Mouse (Mus musculus) liver, embryonic 12.5 days (tissue): ENCODE results near the gene Syt10. TPM values are rescaled to one million over a fixed set of nuclear protein-coding genes. Genes with fewer than 3 reads are reported as not detected.
"Not testable (repeated sequence)": the region's sequence is repeated elsewhere in the genome, so short reads cannot be mapped to it uniquely, and the experiment has no call there.

Experiments used
- ATAC-seq: fragments of 200-750 bp; cut with Nextera tagmentation; 2 replicates; pipeline ENCODE4 v1.8.0; 2017; ENCODE audit warnings: moderate number of reproducible peaks, mild to moderate bottlenecking, moderate library complexity
- H3K27ac ChIP-seq: fragments of 300-500 bp; sonication (generic); 2 replicates; pipeline ENCODE4 v1.5.1; 2016; ENCODE audit warnings: mild to moderate bottlenecking
- H3K27me3 ChIP-seq: fragments of 300-500 bp; sonication (generic); replicated peaks from 2 replicates; pipeline ENCODE4 v1.6.1; 2016; ENCODE audit warnings: mild to moderate bottlenecking, moderate library complexity
- H3K36me3 ChIP-seq: fragments of 300-500 bp; sonication (generic); 2 replicates; pipeline ENCODE4 v1.6.1; 2016; ENCODE audit warnings: mild to moderate bottlenecking, moderate library complexity
- H3K4me1 ChIP-seq: fragments of 300-500 bp; sonication (generic); 2 replicates; pipeline ENCODE4 v1.6.1; 2016
- H3K4me2 ChIP-seq: fragments of 300-500 bp; sonication (generic); 2 replicates; pipeline ENCODE4 v1.6.1; 2016; ENCODE audit warnings: mild to moderate bottlenecking, moderate library complexity
- H3K4me3 ChIP-seq: fragments of 300-500 bp; sonication (generic); 2 replicates; pipeline ENCODE4 v1.5.1; 2016; ENCODE audit warnings: mild to moderate bottlenecking, moderate library complexity
- H3K9ac ChIP-seq: fragments of 300-500 bp; sonication (generic); 2 replicates; pipeline ENCODE4 v1.6.1; 2016; ENCODE audit warnings: mild to moderate bottlenecking, moderate library complexity
- H3K9me3 ChIP-seq: fragments of 300-500 bp; sonication (generic); replicated peaks from 2 replicates; pipeline ENCODE4 v1.6.1; 2016; ENCODE audit warnings: mild to moderate bottlenecking, moderate library complexity
- WGBS: fragments of 180-500 bp; shearing (Covaris S2); methylation state at CpG from one replicate; pipeline ENCODE4 v1.1.7; 2016; ENCODE audit not compliant: insufficient replicate concordance; 5-methylcytosine and 5-hydroxymethylcytosine counted together
- microRNA-seq: library from miRNA; unstranded; fragments of <30 nt; microRNA quantifications from one replicate; pipeline ENCODE4, GENCODE M21; 2017
- polyA plus RNA-seq: library from polyadenylated mRNA; unstranded; fragments of >200 nt; fragmentation: Nextera tagmentation; extraction: Ambion mirVana; gene quantifications from 2 replicates; pipeline ENCODE4 v1.2.1, GENCODE M21; 2016

The Syt10 gene
- not detected in 2 replicates for polyA plus RNA-seq

DNA sequence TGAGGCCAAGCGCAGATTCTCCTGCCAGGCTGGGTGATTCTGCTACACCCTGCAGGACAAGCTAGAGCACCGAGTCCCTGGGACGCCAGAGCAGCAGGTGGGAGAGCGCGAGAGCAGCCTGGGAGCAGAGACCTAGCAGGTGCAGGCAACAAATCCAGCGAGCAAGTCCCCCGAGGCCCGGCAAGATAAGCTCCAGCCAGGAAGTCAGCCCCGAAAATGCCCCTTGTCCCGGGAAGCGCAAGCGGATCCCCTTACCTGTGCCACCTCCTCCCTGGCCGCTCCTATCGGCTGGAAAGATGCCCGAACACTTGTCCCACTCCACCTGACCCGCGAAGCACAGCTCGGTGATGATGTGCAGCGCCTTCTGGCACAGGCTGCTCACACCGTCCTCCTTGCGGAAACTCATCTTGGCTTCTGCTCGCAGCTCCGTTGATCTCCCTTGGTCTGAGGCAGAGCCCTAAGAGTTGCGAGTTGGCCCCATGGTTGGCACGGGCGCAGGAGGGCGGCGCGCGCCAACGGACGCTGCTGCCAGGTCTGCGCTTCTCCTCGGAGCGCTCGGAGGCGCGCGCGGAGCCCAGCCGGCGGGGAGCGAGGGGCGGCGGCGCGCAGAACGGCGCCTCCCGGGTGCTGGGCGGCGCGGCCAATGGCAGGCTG lies at the start of gene Syt10:
Gene Syt10, minus strand, starts transcription at position 497 of the 654 bp plus-strand sequence.
- no peak within 1 kb of the TSS for H3K9ac ChIP-seq
- H3K4me3 ChIP-seq: peak within 1 kb of the TSS; percentile 42
- no peaks in the 10 kb centered on the region for H3K9me3 ChIP-seq
- peak within 1 kb of the TSS; percentile 65 for H3K4me2 ChIP-seq
- 0 out of 2 replicates have a peak, but pooled peaks cover 7% of the 10 kb centered on the region for H3K4me1 ChIP-seq
- no peak within 1 kb of the TSS for H3K27ac ChIP-seq
- H3K36me3 ChIP-seq: no peaks in the 10 kb centered on the region
- H3K27me3 ChIP-seq: peaks cover 36% of the 10 kb centered on the region
- 2% methylated on average over 53 of the region's 53 CpGs for WGBS
- ATAC-seq: no peak

DNA sequence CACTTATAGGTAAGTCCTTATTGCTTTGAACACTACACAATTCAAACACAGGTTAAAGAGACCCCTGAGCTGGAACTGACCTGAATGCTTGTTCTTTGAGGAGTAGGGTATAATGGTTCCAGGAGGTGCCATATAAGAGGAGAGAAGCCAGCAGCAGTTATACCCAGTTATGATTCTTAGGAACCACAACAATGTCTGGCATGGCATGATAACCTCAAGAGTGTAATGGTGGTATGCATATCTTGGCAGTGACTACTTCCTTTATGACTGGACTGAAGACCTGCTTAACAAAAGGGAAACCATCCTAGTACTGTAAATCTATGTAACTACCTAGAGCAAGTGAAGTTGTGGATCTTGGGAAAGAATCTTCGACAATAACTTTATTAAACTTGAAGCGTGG lies 42.1 kb upstream of the Syt10 start:
- Histone ChIP-seq H3K4me1 (no peaks in the 10 kb centered on the region), H3K4me3 (no peak overlapping the region), H3K27ac (no peak overlapping the region), H3K9me3 (no peaks in the 10 kb centered on the region), H3K36me3 (no peaks in the 10 kb centered on the region), H3K9ac (no peak overlapping the region), H3K27me3 (no peaks in the 10 kb centered on the region), H3K4me2 (no peak overlapping the region)
- no peak for ATAC-seq
- 81% methylated on average over 2 of the region's 2 CpGs for WGBS

DNA sequence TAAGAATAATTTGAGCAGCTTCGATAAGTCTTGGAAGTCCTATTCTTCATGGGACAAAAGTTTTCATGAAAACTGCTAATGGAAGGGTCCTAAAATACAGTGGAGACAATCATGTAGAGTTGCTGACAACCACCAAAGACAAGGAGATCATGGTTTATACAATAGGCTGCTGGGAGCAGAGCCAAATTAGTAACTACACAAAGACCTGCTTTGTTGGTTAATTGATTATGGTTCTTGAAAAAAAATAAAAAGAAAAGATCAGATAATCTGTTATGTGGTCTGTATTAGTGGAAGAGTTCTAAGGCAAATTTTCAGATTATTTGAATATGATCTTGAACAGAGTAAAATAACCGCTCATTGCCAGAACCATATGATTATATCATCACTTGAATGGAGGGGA lies 37.3 kb upstream of the Syt10 start:
- Histone ChIP-seq H3K27me3 (no peaks in the 10 kb centered on the region), H3K9me3 (no peaks in the 10 kb centered on the region), H3K4me2 (no peak overlapping the region), H3K27ac (no peak overlapping the region), H3K4me3 (no peak overlapping the region), H3K4me1 (no peaks in the 10 kb centered on the region), H3K36me3 (no peaks in the 10 kb centered on the region), H3K9ac (no peak overlapping the region)
- WGBS: 64% methylated on average over 2 of the region's 2 CpGs
- ATAC-seq: no peak

DNA sequence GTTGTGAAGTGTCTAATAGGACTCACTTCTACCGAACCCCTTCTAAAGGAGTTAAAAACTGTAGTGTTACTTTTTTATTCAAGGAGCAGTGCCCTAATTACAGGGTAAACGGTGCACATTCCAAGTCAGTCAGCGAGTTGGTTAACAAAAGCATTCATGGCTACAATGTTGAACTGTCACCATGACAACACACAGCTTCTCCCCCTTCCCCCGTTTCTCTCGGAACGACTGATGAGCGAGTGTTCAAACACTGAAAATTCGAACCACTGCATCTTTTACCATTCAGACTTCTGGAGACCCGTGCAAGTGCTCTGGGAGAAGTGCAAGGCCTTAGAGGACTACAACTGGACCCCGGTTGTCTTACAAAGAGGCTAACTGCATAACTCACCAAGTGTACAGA lies 25.6 kb downstream of the Syt10 start:
- H3K27ac ChIP-seq: no peak overlapping the region
- no peaks in the 10 kb centered on the region for H3K27me3 ChIP-seq
- H3K9me3 ChIP-seq: no peaks in the 10 kb centered on the region
- ATAC-seq: no peak
- no peaks in the 10 kb centered on the region for H3K4me1 ChIP-seq
- no peaks in the 10 kb centered on the region for H3K36me3 ChIP-seq
- no peak overlapping the region for H3K4me3 ChIP-seq
- H3K9ac ChIP-seq: no peak overlapping the region
- 66% methylated on average over 10 of the region's 10 CpGs for WGBS
- H3K4me2 ChIP-seq: no peak overlapping the region

DNA sequence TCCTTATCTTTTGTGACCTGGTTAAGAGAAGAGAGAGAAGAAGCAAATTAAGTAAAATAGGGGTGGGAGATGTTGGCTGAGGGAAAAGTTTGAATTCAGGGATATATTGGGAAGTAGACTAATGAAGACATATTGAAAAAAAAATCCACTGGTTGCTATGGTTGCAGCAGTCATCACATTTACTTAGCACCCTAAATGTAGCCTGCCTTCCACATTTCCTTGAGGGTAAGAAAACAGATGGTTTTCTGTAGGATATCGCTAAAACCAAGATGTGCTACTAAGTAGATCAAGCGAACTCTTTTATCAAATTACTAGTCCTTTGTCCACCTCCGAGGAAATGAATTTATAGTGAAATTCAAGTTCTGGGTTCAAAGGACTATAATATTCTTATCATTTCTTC lies 37.2 kb downstream of the Syt10 start:
- H3K27me3 ChIP-seq: no peaks in the 10 kb centered on the region
- no peak for ATAC-seq
- H3K36me3 ChIP-seq: no peaks in the 10 kb centered on the region
- no peaks in the 10 kb centered on the region for H3K4me1 ChIP-seq
- H3K9me3 ChIP-seq: no peaks in the 10 kb centered on the region
- 73% methylated on average over 3 of the region's 3 CpGs for WGBS
- no peak overlapping the region for H3K27ac ChIP-seq
- H3K4me3 ChIP-seq: no peak overlapping the region
- no peak overlapping the region for H3K9ac ChIP-seq
- H3K4me2 ChIP-seq: no peak overlapping the region

DNA sequence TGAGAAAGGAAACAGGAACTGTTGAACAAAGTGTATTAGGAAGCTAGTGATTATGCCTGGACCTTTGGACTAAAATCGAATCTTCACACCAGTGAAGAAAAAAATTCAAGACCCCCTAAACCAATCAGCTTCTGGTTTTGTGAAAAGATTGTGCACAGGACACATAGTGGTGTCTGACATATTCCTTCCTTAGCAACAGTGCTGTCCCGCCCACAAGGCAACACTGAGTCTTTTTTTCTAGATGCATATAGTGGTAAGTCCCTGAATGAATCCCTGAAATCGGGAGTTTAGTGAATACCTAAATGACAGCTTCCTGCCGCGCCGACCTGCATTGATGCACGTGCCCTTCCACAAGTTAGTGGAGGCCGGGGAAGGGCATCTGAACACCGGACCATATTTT lies 61.7 kb downstream of the Syt10 start:
- no peaks in the 10 kb centered on the region for H3K4me1 ChIP-seq
- H3K4me2 ChIP-seq: no peak overlapping the region
- no peaks in the 10 kb centered on the region for H3K36me3 ChIP-seq
- H3K4me3 ChIP-seq: no peak overlapping the region
- no peaks in the 10 kb centered on the region for H3K9me3 ChIP-seq
- no peak overlapping the region for H3K27ac ChIP-seq
- ATAC-seq: no peak
- no peak overlapping the region for H3K9ac ChIP-seq
- WGBS: 67% methylated on average over 9 of the region's 9 CpGs
- H3K27me3 ChIP-seq: no peaks in the 10 kb centered on the region

DNA sequence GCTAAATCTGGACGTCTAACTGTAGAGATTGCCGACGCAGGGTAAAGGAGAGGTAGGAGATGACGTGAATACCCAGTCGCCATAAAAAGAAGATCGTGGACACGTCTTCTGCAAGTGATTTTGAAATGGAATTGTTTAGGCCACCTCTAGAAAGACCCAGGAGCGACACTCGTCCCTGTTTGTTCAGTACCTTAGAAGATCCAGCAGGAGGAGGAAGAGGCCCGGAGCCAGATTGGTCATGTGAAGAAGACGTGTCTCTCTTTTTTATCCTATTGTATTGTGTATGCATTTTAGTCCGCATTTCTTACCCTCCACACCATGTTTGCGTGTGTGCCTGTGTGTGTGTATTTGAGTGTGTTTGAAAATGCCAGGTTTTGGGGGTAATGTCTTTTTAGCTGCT lies 75.6 kb downstream of the Syt10 start:
- not testable (repeated sequence) for H3K27ac ChIP-seq, H3K9ac ChIP-seq, H3K36me3 ChIP-seq, H3K4me3 ChIP-seq, H3K4me2 ChIP-seq, ATAC-seq, H3K27me3 ChIP-seq, H3K9me3 ChIP-seq, H3K4me1 ChIP-seq
- 70% methylated on average over 13 of the region's 13 CpGs for WGBS

DNA sequence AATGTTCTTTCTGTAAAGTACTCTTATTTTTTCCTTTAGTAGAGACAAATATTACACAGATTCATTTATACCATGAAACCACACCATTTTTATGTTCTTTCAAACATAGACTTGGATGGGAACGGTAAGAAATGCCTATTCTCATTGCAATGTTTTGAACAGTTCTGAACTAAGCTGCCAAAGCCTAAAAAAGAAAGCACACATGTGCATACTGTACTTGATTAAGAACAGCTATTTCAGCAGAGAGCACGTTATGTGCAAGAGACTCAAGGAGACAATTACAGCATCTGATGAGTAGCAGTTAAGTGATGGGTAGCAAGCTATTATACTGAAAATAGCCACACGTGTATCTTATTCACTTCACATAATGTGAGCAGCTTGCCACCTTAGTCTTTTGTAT lies 108.0 kb downstream of the Syt10 start:
- ATAC-seq: no peak
- Histone ChIP-seq H3K4me2 (no peak overlapping the region), H3K4me3 (no peak overlapping the region), H3K9ac (no peak overlapping the region), H3K27ac (no peak overlapping the region), H3K36me3 (no peaks in the 10 kb centered on the region), H3K4me1 (no peaks in the 10 kb centered on the region), H3K9me3 (no peaks in the 10 kb centered on the region), H3K27me3 (no peaks in the 10 kb centered on the region)
- 69% methylated on average over 3 of the region's 3 CpGs for WGBS

Small RNAs within 50 kb of the gene (microRNA-seq; reads per million reads assigned to microRNA genes)
- not detected for gene Gm24643

Other genes starting within 250 kb of the Syt10 start
- gene Rabl2, start 249.9 kb downstream of the Syt10 start, polyA plus RNA-seq: 10.3 and 11.2 TPM in 2 replicates